Mouse (Mus musculus): ENCODE results near the gene Cyp2d22. TPM values are rescaled to one million over a fixed set of nuclear protein-coding genes. Genes with fewer than 3 reads are reported as not detected.
A peak's percentile ranks its signal among the peaks of the same experiment; 100 is the strongest.

Gene Cyp2d22
- 0.08 TPM in 1 of 2 replicates, not detected in the other for polyA plus RNA-seq (2012)

GRCm38 (mm10) chr15:82379871-82380713 is at the start of gene Cyp2d22:
Gene Cyp2d22 (minus strand): TSS chr15:82380260.
- no peak for TF ChIP-seq GATA1 (IDR thresholded peaks at IDR 0.05; ENCODE audit: low read length)
- TF ChIP-seq TAL1 (IDR thresholded peaks at IDR 0.05; ENCODE audit: low read length) = no peak
- H3K36me3 ChIP-seq (ENCODE audit: control insufficient read depth) = no peaks in the 10 kb centered on the region; the same call in 1 of the 2 replicates
- H3K27me3 ChIP-seq (ENCODE audit: control insufficient read depth) = peaks cover 11% of the 10 kb centered on the region
- H3K9me3 ChIP-seq (ENCODE audit: control insufficient read depth, low read length) = no peaks in the 10 kb centered on the region
- peak within 1 kb of the TSS; percentile 52 for H3K4me3 ChIP-seq (replicated peaks)
- H3K4me1 ChIP-seq (ENCODE audit: control insufficient read depth) = peaks cover 8% of the 10 kb centered on the region

DNA sequence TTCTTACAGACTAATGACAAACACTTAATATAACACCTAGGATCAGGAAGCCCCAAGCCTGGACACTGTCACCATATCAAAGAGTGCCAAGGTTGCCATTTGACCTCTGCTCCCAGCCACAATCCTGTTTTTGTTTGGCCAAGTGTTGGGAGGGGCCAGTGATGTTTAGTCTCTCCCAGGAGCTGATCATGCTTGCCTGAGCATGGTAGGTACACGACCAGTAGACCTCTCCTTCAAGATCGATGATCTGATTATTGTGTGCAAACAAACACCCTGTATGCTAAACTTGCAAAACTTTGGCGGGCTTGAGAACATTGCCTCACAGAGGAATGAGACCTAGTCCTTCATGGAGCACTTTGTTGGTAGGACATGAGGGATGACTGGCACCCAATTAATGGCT is 43.4 kb upstream of the Cyp2d22 start:
- TF ChIP-seq TAL1 (IDR thresholded peaks at IDR 0.05; ENCODE audit: low read length) (no peak), GATA1 (IDR thresholded peaks at IDR 0.05; ENCODE audit: low read length) (no peak)
- Histone ChIP-seq H3K4me3 (replicated peaks) (no peak overlapping the region), H3K9me3 (ENCODE audit: control insufficient read depth, low read length) (no peaks in the 10 kb centered on the region), H3K27me3 (ENCODE audit: control insufficient read depth) (no peaks in the 10 kb centered on the region), H3K4me1 (ENCODE audit: control insufficient read depth) (no peaks in the 10 kb centered on the region; the same call in 1 of the 2 replicates), H3K36me3 (ENCODE audit: control insufficient read depth) (no peaks in the 10 kb centered on the region)

DNA sequence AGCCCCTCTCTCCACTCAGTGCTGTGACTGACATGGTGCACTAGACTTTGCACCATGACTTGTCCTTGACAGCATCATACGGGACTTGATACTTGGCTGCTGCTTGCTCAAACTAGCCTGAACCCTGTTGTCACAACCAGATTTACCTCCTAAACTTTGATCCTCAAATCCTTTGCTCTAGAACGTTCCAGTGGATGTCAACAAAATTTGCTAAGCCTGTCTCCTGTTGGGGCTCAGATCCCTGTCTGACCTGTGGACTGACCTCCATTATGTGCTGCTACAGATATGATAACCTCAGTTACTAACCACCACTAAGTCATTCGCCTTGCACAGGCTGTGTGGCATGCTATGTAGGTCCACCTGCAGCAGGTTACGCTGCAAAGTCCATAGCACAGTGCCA is 42.9 kb upstream of the Cyp2d22 start:
- Histone ChIP-seq H3K27me3 (ENCODE audit: control insufficient read depth) (no peaks in the 10 kb centered on the region), H3K36me3 (ENCODE audit: control insufficient read depth) (no peaks in the 10 kb centered on the region), H3K4me3 (replicated peaks) (no peak overlapping the region), H3K4me1 (ENCODE audit: control insufficient read depth) (no peaks in the 10 kb centered on the region; the same call in 1 of the 2 replicates), H3K9me3 (ENCODE audit: control insufficient read depth, low read length) (no peaks in the 10 kb centered on the region)
- TF ChIP-seq TAL1 (IDR thresholded peaks at IDR 0.05; ENCODE audit: low read length) (no peak), GATA1 (IDR thresholded peaks at IDR 0.05; ENCODE audit: low read length) (no peak)

DNA sequence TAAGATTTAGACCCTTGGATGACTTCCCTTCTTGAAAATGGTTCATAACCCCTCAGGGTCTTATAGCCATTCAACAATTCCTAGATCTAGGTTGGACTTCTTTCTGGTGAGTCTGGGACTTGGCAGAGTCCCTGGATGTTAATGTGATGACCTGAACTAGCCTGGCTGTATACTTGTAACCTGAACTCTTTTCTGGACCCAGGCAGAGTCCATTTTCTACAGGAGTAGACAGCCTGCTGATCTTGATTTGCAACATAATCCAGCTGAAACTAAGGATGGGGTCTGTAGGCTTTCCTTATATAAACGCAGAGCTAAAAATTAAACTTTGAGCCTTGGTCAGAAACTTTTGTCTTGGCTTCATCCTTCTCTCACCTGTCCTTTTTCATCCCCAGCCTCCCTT is 38.6 kb upstream of the Cyp2d22 start:
- Histone ChIP-seq H3K36me3 (ENCODE audit: control insufficient read depth) (no peaks in the 10 kb centered on the region), H3K27me3 (ENCODE audit: control insufficient read depth) (no peaks in the 10 kb centered on the region), H3K9me3 (ENCODE audit: control insufficient read depth, low read length) (no peaks in the 10 kb centered on the region), H3K4me1 (ENCODE audit: control insufficient read depth) (no peaks in the 10 kb centered on the region; the same call in 1 of the 2 replicates), H3K4me3 (replicated peaks) (no peak overlapping the region)
- TF ChIP-seq TAL1 (IDR thresholded peaks at IDR 0.05; ENCODE audit: low read length) = no peak
- no peak for TF ChIP-seq GATA1 (IDR thresholded peaks at IDR 0.05; ENCODE audit: low read length)

DNA sequence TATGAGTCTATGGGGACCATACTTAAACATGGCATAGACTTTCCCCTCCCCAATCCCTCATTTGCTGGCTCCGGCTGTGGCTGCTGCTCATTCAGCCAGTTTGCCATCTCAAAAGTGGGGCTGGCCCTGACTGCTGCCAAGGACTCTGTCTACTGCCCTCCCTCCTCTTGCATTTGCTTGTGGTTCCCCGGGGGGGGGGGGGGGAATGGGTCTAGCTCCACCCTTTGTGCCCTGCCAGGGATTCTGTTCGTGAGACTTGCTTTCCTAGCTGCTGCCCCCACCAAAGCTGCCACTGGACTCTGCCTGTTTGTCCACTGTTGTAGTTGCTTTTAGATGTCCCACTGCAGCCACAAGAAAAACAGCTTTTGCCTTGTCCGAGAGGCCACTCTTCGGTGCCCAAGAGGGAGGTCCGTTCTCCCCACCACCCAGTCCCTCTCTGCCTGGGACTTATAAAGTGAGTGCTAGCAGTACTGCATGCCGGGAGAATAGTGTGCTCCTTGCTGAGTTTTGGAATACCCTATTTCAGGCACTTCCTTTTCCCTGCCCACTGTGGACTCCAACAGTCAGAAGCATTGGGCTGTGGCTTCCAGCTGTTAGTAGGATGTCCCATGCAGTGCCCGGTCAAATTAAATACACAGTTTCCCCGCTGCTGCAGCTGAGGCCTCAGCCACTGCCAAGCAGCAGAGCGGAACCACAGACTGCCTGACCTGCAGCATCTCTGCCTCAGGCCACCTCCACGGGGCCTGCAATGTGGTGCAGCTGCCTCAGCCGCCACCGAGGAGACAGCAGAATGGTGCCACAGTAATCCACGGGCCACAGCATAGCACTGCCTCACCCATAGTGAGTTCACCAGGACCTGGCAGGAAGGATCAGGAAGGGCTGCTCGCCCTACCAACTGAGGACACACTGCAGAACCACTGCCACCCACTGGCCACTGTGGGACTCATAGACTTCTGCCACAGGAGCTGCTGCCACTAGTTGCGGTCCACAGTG is 37.0 kb upstream of the Cyp2d22 start:
- Histone ChIP-seq H3K27me3 (ENCODE audit: control insufficient read depth) (no peaks in the 10 kb centered on the region), H3K36me3 (ENCODE audit: control insufficient read depth) (no peaks in the 10 kb centered on the region)

GRCm38 (mm10) chr15:82407536-82407935 is 27.5 kb upstream of the Cyp2d22 start:
- Histone ChIP-seq H3K9me3 (ENCODE audit: control insufficient read depth, low read length) (no peaks in the 10 kb centered on the region), H3K4me1 (ENCODE audit: control insufficient read depth) (no peaks in the 10 kb centered on the region), H3K36me3 (ENCODE audit: control insufficient read depth) (no peaks in the 10 kb centered on the region; the same call in 1 of the 2 replicates), H3K4me3 (replicated peaks) (no peak overlapping the region), H3K27me3 (ENCODE audit: control insufficient read depth) (no peaks in the 10 kb centered on the region)
- no peak for TF ChIP-seq GATA1 (IDR thresholded peaks at IDR 0.05; ENCODE audit: low read length)
- no peak for TF ChIP-seq TAL1 (IDR thresholded peaks at IDR 0.05; ENCODE audit: low read length)

More for the DNA sequence above, 37.0 kb upstream of the Cyp2d22 start:
- TF ChIP-seq TAL1 (IDR thresholded peaks at IDR 0.05; ENCODE audit: low read length) (no peak), GATA1 (IDR thresholded peaks at IDR 0.05; ENCODE audit: low read length) (no peak)
- no peaks in the 10 kb centered on the region for H3K9me3 ChIP-seq (ENCODE audit: control insufficient read depth, low read length)
- H3K4me1 ChIP-seq (ENCODE audit: control insufficient read depth) = no peaks in the 10 kb centered on the region
- no peak overlapping the region for H3K4me3 ChIP-seq (replicated peaks)

GRCm38 (mm10) chr15:82406981-82407380 is 26.9 kb upstream of the Cyp2d22 start, which contains the start of gene Cyp2d10:
Gene Cyp2d10 (minus strand): TSS chr15:82407195.
- no peaks in the 10 kb centered on the region for H3K4me1 ChIP-seq (ENCODE audit: control insufficient read depth)
- TF ChIP-seq GATA1 (IDR thresholded peaks at IDR 0.05; ENCODE audit: low read length) (no peak), TAL1 (IDR thresholded peaks at IDR 0.05; ENCODE audit: low read length) (no peak)
- H3K9me3 ChIP-seq (ENCODE audit: control insufficient read depth, low read length) = no peaks in the 10 kb centered on the region
- H3K36me3 ChIP-seq (ENCODE audit: control insufficient read depth) = no peaks in the 10 kb centered on the region; the same call in 1 of the 2 replicates
- H3K27me3 ChIP-seq (ENCODE audit: control insufficient read depth) = no peaks in the 10 kb centered on the region
- H3K4me3 ChIP-seq (replicated peaks) = no peak within 1 kb of the TSS

DNA sequence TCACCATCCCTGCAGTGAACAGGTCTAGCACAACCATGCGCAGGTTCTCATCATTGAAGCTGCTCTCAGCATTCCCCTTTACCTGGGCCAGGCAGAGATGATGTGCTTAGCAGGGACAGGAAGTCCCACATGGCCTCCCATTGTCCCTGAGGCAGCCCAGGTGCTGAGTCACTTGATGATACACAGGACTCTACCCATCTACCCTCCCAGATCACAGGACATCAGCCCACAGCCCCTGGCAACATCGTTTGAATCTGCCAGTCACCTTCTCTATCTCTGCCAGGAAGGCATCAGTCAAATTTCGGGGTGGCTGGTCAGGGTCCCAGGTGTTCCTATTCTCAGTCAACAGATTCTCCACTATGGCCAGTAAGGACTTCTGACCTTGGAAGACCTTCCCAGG is 24.1 kb upstream of the Cyp2d22 start:
- TF ChIP-seq TAL1 (IDR thresholded peaks at IDR 0.05; ENCODE audit: low read length) = no peak
- TF ChIP-seq GATA1 (IDR thresholded peaks at IDR 0.05; ENCODE audit: low read length) = no peak
- Histone ChIP-seq H3K36me3 (ENCODE audit: control insufficient read depth) (no peaks in the 10 kb centered on the region; the same call in 1 of the 2 replicates), H3K9me3 (ENCODE audit: control insufficient read depth, low read length) (no peaks in the 10 kb centered on the region), H3K27me3 (ENCODE audit: control insufficient read depth) (no peaks in the 10 kb centered on the region), H3K4me1 (ENCODE audit: control insufficient read depth) (no peaks in the 10 kb centered on the region), H3K4me3 (replicated peaks) (no peak overlapping the region)

All from erythroblast, embryonic 14.5 days (primary cell).